Mouse (Mus musculus): ENCODE data around the gene Ctu2.

Ctu2 gene

GRCm38 (mm10) chr8:122451161-122451703 is 24.7 kb upstream of the Ctu2 start:
- DNase-seq = no peak

GRCm38 (mm10) chr8:122452154-122452553 is 23.8 kb upstream of the Ctu2 start:
- DNase-seq = no peak

GRCm38 (mm10) chr8:122454409-122454808 is 21.5 kb upstream of the Ctu2 start:
- DNase-seq = no peak

- no peak for DNase-seq
Observed at GRCm38 (mm10) chr8:122457171-122457570, 18.8 kb upstream of the Ctu2 start.

GRCm38 (mm10) chr8:122459218-122459900 is 16.6 kb upstream of the Ctu2 start:
- DNase-seq = no peak

GRCm38 (mm10) chr8:122459990-122460389 is 16.0 kb upstream of the Ctu2 start:
- no peak for DNase-seq

- peak; percentile 85 for DNase-seq
Observed at GRCm38 (mm10) chr8:122460524-122461472, 15.1 kb upstream of the Ctu2 start, which contains the start of gene Snai3. Gene Snai3 (minus strand): TSS chr8:122460733.

GRCm38 (mm10) chr8:122461473-122462148 is 14.3 kb upstream of the Ctu2 start:
- DNase-seq = no peak

- no peak for DNase-seq
Observed at GRCm38 (mm10) chr8:122462510-122462909, 13.4 kb upstream of the Ctu2 start.

GRCm38 (mm10) chr8:122463651-122464640 is 12.0 kb upstream of the Ctu2 start:
- DNase-seq = peak; percentile 21

GRCm38 (mm10) chr8:122464985-122465384 is 11.0 kb upstream of the Ctu2 start:
- no peak for DNase-seq

GRCm38 (mm10) chr8:122467816-122468215 is 8.1 kb upstream of the Ctu2 start:
- no peak for DNase-seq

GRCm38 (mm10) chr8:122469407-122469806 is 6.5 kb upstream of the Ctu2 start:
- no peak for DNase-seq

GRCm38 (mm10) chr8:122469965-122470364 is 6.0 kb upstream of the Ctu2 start:
- no peak for DNase-seq

- DNase-seq = no peak
Observed at GRCm38 (mm10) chr8:122470691-122471090, 5.3 kb upstream of the Ctu2 start.

- no peak for DNase-seq
Observed at GRCm38 (mm10) chr8:122473911-122474421, 2.0 kb upstream of the Ctu2 start.

- peak; percentile 43 for DNase-seq
Observed at GRCm38 (mm10) chr8:122474951-122475560, 887 bp upstream of the Ctu2 start.

GRCm38 (mm10) chr8:122482448-122482847 is 6.5 kb downstream of the Ctu2 start:
- no peak for DNase-seq

- no peak for DNase-seq
Observed at GRCm38 (mm10) chr8:122483877-122484276, 7.9 kb downstream of the Ctu2 start.

- DNase-seq = no peak
Observed at GRCm38 (mm10) chr8:122484831-122485230, 8.9 kb downstream of the Ctu2 start.

- no peak for DNase-seq
Observed at GRCm38 (mm10) chr8:122488387-122488786, 12.4 kb downstream of the Ctu2 start.
